Mouse (Mus musculus): ENCODE results near the gene Cdipt.

The Cdipt gene

DNA sequence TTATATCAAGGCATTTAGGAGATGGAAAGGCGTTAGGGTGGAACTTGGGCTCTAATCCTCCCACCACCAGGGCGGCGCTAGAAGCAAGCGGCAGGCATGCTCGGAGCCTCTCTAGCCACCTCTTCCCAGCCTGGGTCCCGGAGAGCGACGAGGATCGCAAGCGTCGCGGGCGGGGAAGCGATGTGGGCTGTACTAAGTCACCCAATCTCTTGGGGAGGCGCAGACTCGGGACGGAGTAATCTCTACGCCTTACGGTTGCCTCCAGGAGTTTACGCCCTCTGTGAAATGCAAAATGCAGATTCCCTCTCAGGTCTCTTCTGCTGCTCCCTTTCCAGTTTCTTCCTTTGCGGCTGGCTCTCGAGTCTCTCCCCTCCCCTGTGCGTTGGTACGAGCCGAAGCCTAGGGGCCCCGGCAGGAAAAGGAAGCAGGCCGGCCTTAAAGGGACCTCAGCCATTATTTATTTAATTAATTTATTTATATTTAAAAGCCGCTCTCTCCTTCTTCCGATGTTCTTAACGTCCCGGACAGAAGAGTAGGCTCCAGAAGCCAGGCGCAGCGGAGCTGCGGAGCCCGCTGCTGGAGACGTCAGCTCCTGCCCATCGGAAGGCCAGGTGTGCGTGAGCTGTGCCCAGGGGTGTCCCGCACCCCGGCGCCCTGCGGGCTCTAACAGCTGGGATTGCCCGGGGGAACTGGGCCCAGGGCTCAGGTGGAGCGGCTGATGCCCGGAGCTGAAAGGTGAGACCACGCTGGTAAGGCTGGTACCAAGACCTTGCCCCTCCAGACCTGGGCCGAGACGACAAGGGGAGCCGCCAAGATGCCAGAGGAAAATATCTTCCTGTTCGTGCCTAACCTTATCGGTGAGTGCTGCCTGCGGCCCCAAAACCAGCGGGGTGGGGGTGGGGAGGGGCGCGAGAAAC lies 494 bp downstream of the Cdipt start, which contains the start of gene Cdiptos:
Cdiptos (minus strand) TSS at position 149 of the 917 bp plus-strand sequence.
- DNase-seq (ENCODE audit: low read depth) = peak; percentile 98

GRCm38 (mm10) chr7:126976878-126977459 lies 1.3 kb downstream of the Cdipt start:
- peak; percentile 20 for DNase-seq (ENCODE audit: low read depth)

GRCm38 (mm10) chr7:126978841-126979240 lies 3.1 kb downstream of the Cdipt start:
- DNase-seq (ENCODE audit: low read depth) = no peak

DNA sequence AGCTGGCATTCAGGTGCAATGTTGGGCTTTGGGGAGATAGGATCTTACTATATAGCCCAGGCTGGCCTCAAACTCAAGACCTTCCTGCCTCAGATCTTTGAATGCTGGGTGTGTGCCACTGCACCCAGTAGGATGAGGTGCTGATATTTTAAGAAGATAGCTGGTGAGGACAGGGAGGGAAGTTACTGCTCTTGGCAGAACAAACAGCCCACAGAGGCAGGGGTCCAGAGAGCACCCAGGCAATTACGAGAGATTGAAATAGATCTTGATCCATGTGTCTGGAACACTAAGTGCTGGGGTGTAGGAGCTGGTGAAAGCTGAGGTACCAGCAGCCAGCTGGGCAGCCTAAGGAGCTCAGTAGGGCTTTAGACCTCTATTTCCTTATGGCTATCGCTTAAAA lies 5.9 kb downstream of the Cdipt start:
- DNase-seq (ENCODE audit: low read depth) = no peak

GRCm38 (mm10) chr7:126982054-126982453 lies 6.3 kb downstream of the Cdipt start:
- DNase-seq (ENCODE audit: low read depth) = no peak

- DNase-seq (ENCODE audit: low read depth) = no peak
Observed at GRCm38 (mm10) chr7:126983113-126983512, 7.4 kb downstream of the Cdipt start.

DNA sequence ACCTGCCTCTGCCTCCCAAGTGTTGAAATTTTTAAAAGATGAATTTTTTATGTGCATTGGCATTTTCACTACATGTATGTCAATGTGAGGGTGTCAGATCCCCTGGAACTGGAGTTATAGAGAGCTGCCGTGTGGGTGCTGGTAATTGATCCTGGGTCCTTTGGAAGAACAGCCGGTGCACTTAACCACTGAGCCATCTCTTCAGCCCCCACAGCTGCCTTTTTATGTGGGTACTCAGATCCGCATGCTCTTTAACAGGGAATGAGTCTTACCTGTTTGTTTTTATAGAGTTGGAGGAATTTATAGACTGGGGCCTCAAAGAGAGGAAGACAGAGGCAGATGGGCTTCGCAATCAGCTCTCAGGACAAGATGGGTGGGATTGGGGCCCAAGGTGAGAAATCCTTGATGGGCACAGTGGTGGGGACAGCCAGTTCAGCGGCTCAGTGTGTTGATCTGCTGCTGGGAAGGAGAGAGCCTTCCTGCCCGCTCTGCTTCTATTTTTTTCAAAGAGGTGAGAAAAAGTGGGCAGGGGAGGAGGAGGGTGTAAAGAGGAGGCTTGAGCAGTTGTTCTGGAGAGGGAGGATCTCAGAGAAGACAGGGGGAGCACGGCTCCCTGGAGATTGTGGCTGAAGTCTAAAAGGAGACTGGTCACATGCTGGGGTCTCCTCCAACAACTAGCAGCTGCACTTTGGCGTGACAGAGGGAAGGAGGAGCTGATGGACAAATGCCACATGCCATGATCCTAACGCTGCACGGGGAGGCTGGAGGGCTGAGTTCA lies 9.1 kb downstream of the Cdipt start:
- DNase-seq (ENCODE audit: low read depth) = no peak

DNA sequence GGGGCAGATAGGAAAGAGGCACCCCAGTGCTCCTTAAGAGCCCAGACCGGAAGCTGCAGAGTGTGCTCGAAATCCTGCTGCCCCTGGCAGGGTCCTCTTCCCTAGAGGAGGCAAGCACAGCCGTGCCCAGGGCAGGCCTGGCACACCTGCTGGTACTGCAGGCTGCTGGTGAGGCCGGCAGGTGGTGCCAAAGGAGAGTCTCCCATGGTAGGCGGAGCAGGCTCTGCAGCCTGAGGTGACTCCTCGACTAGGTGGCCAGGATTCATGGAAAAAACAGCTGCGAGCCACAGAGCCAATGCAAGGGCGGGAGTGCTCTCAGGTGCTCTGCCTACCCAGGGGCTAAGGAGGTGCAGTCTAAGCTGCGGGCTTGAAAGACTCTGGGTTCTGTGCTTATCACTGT lies 10.6 kb downstream of the Cdipt start:
- DNase-seq (ENCODE audit: low read depth) = no peak

DNA sequence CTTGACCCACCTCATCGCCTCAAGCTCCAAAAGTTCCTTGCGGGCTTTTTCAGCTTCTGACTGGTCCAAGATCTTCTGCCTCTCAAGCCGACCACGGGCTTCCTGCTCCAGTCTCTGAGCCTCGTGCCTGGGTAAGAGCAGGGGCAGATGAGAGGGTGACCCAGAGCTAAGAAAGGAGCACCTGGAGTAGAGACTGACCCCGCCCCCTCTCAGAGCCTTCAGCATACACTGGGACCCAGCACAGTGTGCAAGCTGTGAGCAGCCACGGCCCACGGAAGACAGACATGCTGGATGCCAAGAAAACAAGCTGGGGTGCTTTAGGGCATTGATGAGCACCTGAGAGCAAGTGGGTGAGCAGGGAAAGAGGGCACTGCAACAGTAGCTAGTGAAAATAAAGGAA lies 13.1 kb downstream of the Cdipt start:
- no peak for DNase-seq (ENCODE audit: low read depth)

GRCm38 (mm10) chr7:126996449-126996848 lies 20.7 kb downstream of the Cdipt start:
- peak; percentile 40 for DNase-seq (ENCODE audit: low read depth)

GRCm38 (mm10) chr7:126999568-126999967 lies 23.9 kb downstream of the Cdipt start:
- peak; percentile 48 for DNase-seq (ENCODE audit: low read depth)

GRCm38 (mm10) chr7:127003620-127004019 lies 27.9 kb downstream of the Cdipt start:
- no peak for DNase-seq (ENCODE audit: low read depth)

DNA sequence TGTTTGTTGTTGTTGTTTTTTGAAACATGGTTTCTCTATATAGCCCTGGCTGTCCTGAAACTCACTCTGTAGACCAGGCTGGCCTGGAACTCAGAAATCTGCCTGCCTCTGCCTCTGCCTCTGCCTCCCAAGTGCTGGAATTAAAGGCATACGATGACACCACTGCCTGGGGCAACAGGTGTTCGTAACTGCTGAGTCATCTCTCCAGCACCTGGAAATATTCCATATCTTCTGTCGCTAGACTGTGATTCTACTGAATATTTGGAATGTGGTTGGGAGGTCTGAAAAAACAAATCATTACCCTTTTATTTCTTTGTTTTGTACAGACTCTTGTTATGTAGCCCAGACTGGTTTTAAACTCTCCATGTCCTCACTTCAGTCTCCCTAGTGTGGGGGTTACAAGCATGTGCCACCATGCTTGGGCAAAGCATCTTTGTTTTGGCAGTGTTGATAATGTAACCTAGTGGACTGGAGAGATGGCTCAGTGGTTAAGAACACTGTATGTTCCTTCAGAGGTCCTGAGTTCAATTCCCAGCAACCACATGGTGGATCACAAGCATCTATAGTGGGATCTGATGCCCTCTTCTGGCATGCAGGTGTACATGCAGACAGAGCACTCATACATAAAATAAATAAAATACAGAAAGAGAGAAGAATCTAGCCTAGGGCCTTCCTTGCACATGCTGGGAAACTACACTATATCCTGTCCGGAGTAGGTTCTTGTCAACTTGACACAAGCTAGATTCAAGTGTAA lies 28.6 kb downstream of the Cdipt start:
- no peak for DNase-seq (ENCODE audit: low read depth)

- DNase-seq (ENCODE audit: low read depth) = no peak
Observed at GRCm38 (mm10) chr7:127007313-127008024, 31.8 kb downstream of the Cdipt start.

GRCm38 (mm10) chr7:127008239-127009019 lies 32.7 kb downstream of the Cdipt start:
- peak; percentile 93 for DNase-seq (ENCODE audit: low read depth)

DNA sequence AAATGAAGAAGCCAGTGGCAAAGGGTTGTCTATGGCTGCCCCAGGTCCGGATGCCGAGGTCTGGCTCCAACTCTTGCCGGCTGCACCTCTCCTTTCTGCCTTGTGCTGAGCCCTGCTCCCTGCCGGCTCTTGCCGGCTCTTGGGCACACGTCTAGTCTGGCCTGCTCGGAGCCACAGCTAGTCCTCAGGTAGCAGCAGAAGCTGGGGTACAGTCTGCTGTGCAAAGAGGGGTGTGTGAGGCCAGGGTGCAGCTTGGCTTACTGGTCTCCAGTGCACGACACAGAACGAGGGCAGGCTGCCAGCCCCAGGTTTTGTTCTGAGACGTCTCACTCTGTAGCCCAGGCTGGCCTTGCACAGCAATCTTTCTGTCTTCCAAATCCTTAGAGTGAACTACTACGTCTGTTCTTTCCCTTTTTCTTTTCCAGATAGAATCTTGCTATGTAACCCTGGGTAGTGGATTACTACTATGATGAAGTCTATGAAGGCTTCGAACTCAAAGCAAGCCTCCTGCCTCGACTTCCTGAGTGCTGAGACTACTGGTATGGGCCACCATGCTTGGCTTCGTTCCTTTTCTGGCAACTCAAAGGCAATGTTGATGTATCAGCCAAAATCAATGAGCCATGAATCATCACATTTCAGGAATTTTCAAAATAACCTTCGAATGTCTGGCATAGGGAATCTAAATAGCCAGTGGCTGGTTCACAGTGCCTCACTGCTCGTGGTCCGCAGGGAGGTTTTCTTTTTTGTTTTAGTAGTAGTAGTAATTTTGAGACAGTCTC lies 33.8 kb downstream of the Cdipt start:
- no peak for DNase-seq (ENCODE audit: low read depth)

- DNase-seq (ENCODE audit: low read depth) = peak; percentile 32
Observed at GRCm38 (mm10) chr7:127011051-127011450, 35.3 kb downstream of the Cdipt start.

DNA sequence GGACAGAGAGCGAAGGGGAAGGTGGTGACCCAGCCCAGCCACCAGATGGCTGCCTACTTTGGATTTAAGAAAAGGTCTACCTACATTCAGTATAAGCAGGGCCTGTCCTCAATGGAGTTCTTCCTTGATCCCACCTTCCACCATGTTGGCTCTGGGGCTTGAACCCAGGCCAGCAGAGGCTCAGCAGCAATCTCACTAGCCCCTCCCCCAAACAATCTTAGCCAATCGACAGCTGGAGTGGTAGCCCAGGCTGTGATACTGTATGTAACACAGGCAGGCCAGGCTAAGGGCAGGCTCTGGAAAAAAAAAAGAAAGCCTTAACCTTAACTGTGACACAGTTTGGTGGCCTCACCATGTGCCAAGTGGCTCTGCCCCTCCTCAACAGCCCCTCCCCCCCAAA lies 36.0 kb downstream of the Cdipt start:
- DNase-seq (ENCODE audit: low read depth) = no peak

- DNase-seq (ENCODE audit: low read depth) = no peak
Observed at GRCm38 (mm10) chr7:127012374-127012773, 36.7 kb downstream of the Cdipt start.

- DNase-seq (ENCODE audit: low read depth) = no peak
Observed at GRCm38 (mm10) chr7:127012845-127013244, 37.1 kb downstream of the Cdipt start.
